Mouse (Mus musculus): ENCODE data around the gene 4930563M21Rik. TPM values are rescaled to one million over a fixed set of nuclear protein-coding genes. Genes with fewer than 3 reads are reported as not detected.

Gene 4930563M21Rik
- total RNA-seq, 2 experiments from 2014 or later = not detected

Other genes starting within 250 kb of the 4930563M21Rik start
- 1 to 10 TPM; 6.6 to 6.9 TPM for gene Scaper, start 72.4 kb downstream of the 4930563M21Rik start, total RNA-seq (2021)
- 10 to 100 TPM; 21.1 to 26.4 TPM for gene Rcn2, start 31.3 kb upstream of the 4930563M21Rik start, total RNA-seq (2021)
- 1 to 10 TPM; 1.3 to 1.8 TPM for gene Pstpip1, start 79.4 kb upstream of the 4930563M21Rik start, total RNA-seq (2021)
- 100 to 1,000 TPM; 131 to 147 TPM for gene Tspan3, start 154.9 kb upstream of the 4930563M21Rik start, total RNA-seq (2021)

Measured in gastrocnemius, postnatal 14 days (tissue).